Mouse (Mus musculus) small intestine, adult 2 months (tissue): ENCODE results near the gene Hmgb1.

ENCODE experiments used
- CTCF ChIP-seq: fragments of 200-500 bp; IDR thresholded peaks from 2 replicates; pipeline ENCODE4 v1.5.1; 2012; ENCODE audit warnings: low read depth, mild to moderate bottlenecking, control low read depth, inconsistent platforms, low read length, moderate library complexity, mixed read lengths; ENCODE audit not compliant: insufficient replicate concordance, insufficient read length; ENCODE audit errors: extremely low read depth
- POLR2A ChIP-seq: fragments of 200-500 bp; IDR thresholded peaks from 2 replicates; pipeline ENCODE4 v1.6.1; 2012; ENCODE audit warnings: low read depth, mild to moderate bottlenecking, control low read depth, inconsistent platforms, low read length, moderate library complexity

DNA sequence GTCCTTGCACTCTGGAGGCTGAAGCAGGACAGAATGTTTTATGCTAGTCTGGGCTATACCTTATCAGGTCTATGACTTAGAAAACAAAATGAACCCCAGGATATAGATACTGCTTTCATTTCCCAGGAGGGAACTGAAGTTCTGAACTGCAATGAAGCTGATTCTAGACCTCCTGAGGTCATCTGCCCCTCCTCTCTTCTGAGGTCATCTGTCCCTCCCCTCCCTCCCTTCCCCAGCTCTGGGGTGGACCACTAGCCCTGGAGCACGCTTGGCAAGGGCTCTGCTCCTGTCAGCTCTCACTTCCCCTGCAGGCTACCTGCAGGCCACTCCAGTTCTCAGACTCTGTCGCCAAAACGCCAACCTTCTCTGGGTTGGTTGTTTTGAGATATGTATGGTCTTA lies 84.2 kb downstream of the Hmgb1 start:
- TF ChIP-seq CTCF: no peak
- no peak for TF ChIP-seq POLR2A
